Mouse (Mus musculus): ENCODE measurements at regions not wholly inside any gene's neighbourhood (a gene's known extent, or its start where the extent isn't known, plus 50 kb on each side); places are given as distances from the start of the nearest gene placed in this dataset.

GRCm38 (mm10) chr12:86823488-86823854 lies 61.1 kb downstream of the Irf2bpl start:
- H3K4me1 ChIP-seq (ENCODE audit: control insufficient read depth, insufficient read depth, low read length) = peaks cover 20% of the 10 kb centered on the region
- WGBS = 63% methylated on average over 4 of the region's 4 CpGs
- no peak for TF ChIP-seq CTCF (IDR thresholded peaks at IDR 0.05; ENCODE audit: control insufficient read depth, insufficient read depth, low read length)
- TF ChIP-seq POLR2A (IDR thresholded peaks at IDR 0.05; ENCODE audit: borderline replicate concordance, control insufficient read depth, low read depth, low read length) = no peak
- peak overlapping the region; percentile 55 for H3K4me3 ChIP-seq (replicated peaks; ENCODE audit: control insufficient read depth, low read depth, low read length)
- peak overlapping the region; percentile 90 for H3K27ac ChIP-seq (ENCODE audit: control insufficient read depth, insufficient read depth, low read depth, low read length, poor library complexity)

DNA sequence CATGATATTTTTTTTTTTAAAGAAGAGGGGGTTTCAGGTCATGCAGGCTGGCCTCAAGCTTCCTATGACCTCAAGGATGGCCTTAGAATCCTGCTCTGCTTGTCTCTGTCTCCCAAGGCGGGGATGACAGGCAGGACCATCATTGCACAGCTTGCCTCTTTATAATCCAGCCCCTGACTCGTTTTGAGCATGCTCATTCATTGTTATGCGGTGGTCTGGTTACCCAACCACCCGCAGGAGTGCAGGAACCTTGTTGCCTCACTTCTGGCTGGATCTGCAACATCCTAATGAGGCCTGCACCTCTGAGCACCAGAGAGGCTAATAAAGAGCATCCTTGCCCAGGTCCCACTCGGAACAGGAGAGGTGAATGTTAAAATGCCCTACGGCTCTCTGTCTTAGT lies 63.4 kb downstream of the Irf2bpl start:
- peaks cover 22% of the 10 kb centered on the region for H3K4me1 ChIP-seq (ENCODE audit: control insufficient read depth, insufficient read depth, low read length)
- H3K4me3 ChIP-seq (replicated peaks; ENCODE audit: control insufficient read depth, low read depth, low read length) = no peak overlapping the region
- WGBS = 51% methylated on average over 6 of the region's 6 CpGs
- TF ChIP-seq POLR2A (IDR thresholded peaks at IDR 0.05; ENCODE audit: borderline replicate concordance, control insufficient read depth, low read depth, low read length) = no peak
- no peak for TF ChIP-seq CTCF (IDR thresholded peaks at IDR 0.05; ENCODE audit: control insufficient read depth, insufficient read depth, low read length)
- no peak overlapping the region for H3K27ac ChIP-seq (ENCODE audit: control insufficient read depth, insufficient read depth, low read depth, low read length, poor library complexity)

- 92% methylated on average over 6 of the region's 6 CpGs for WGBS
- Histone ChIP-seq H3K27ac (ENCODE audit: control insufficient read depth, insufficient read depth, low read depth, low read length, poor library complexity) (no peak overlapping the region), H3K4me1 (ENCODE audit: control insufficient read depth, insufficient read depth, low read length) (peaks cover 18% of the 10 kb centered on the region), H3K4me3 (replicated peaks; ENCODE audit: control insufficient read depth, low read depth, low read length) (no peak overlapping the region)
- TF ChIP-seq POLR2A (IDR thresholded peaks at IDR 0.05; ENCODE audit: borderline replicate concordance, control insufficient read depth, low read depth, low read length) (no peak), CTCF (IDR thresholded peaks at IDR 0.05; ENCODE audit: control insufficient read depth, insufficient read depth, low read length) (no peak)
Observed at GRCm38 (mm10) chr12:86819568-86819967, 65.0 kb downstream of the Irf2bpl start.

DNA sequence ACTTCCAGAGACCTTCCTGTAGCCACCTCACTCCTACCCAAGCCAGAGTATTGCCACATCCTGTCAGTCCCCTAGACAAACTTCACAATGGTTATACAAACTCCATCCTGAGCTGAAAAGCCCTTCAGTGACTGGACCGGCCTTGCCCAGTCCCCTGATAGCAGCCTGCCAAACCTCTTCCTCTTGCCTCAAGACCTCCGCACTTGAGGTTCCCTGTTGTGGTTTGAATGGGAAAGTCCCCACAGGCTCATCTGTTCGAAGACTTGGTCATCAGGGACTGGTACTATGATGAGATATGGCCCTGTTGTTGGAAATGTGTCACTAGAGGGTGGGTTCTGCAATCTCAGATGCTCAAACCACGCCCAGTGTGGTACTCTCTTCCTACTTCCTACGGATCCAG lies 65.4 kb downstream of the Irf2bpl start:
- Histone ChIP-seq H3K27ac (ENCODE audit: control insufficient read depth, insufficient read depth, low read depth, low read length, poor library complexity) (peak overlapping the region; percentile 20; the same call in 1 of the 2 replicates), H3K4me3 (replicated peaks; ENCODE audit: control insufficient read depth, low read depth, low read length) (no peak overlapping the region), H3K4me1 (ENCODE audit: control insufficient read depth, insufficient read depth, low read length) (peaks cover 17% of the 10 kb centered on the region)
- TF ChIP-seq POLR2A (IDR thresholded peaks at IDR 0.05; ENCODE audit: borderline replicate concordance, control insufficient read depth, low read depth, low read length) = no peak
- TF ChIP-seq CTCF (IDR thresholded peaks at IDR 0.05; ENCODE audit: control insufficient read depth, insufficient read depth, low read length) = no peak
- WGBS = 12% methylated on average over 5 of the region's 5 CpGs

GRCm38 (mm10) chr12:86818201-86818600 lies 66.4 kb downstream of the Irf2bpl start:
- WGBS = 49% methylated on average over 2 of the region's 2 CpGs
- no peak for TF ChIP-seq POLR2A (IDR thresholded peaks at IDR 0.05; ENCODE audit: borderline replicate concordance, control insufficient read depth, low read depth, low read length)
- TF ChIP-seq CTCF (IDR thresholded peaks at IDR 0.05; ENCODE audit: control insufficient read depth, insufficient read depth, low read length) = no peak
- H3K27ac ChIP-seq (ENCODE audit: control insufficient read depth, insufficient read depth, low read depth, low read length, poor library complexity) = no peak overlapping the region
- H3K4me3 ChIP-seq (replicated peaks; ENCODE audit: control insufficient read depth, low read depth, low read length) = no peak overlapping the region
- peaks cover 15% of the 10 kb centered on the region for H3K4me1 ChIP-seq (ENCODE audit: control insufficient read depth, insufficient read depth, low read length)

- TF ChIP-seq CTCF (IDR thresholded peaks at IDR 0.05; ENCODE audit: control insufficient read depth, insufficient read depth, low read length) (no peak), POLR2A (IDR thresholded peaks at IDR 0.05; ENCODE audit: borderline replicate concordance, control insufficient read depth, low read depth, low read length) (no peak)
- Histone ChIP-seq H3K27ac (ENCODE audit: control insufficient read depth, insufficient read depth, low read depth, low read length, poor library complexity) (peak overlapping the region; percentile 22; the same call in 1 of the 2 replicates), H3K4me1 (ENCODE audit: control insufficient read depth, insufficient read depth, low read length) (peaks cover 13% of the 10 kb centered on the region), H3K4me3 (replicated peaks; ENCODE audit: control insufficient read depth, low read depth, low read length) (no peak overlapping the region)
- 65% methylated on average over 11 of the region's 11 CpGs for WGBS
Observed at GRCm38 (mm10) chr12:86816702-86817610, 67.6 kb downstream of the Irf2bpl start.

DNA sequence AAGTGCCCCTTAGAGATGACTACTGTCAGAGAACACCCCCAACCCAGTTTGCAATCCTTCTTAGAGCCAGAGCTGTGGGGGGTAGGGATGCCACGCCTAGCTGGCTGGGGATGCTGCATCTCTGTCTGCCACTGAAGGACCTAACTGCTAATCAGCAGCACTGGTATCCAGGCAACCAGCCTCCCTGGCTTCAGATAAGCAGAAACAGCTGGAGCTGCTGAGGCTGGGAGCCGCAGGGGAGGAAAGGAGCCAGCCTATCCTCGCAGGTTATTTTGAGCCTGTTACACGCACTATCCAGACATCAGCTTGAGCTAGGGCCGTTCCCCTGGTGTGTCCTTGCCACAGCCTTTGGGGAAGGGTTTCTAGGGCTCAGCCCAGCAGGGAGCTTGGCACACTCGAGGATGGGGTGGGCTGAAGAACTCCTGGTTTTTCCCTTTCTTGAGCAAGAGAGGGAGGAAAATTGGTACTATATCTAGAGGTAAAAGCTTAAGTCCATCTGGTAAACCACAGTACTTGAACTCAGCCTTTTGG lies 68.4 kb downstream of the Irf2bpl start:
- Histone ChIP-seq H3K27ac (ENCODE audit: control insufficient read depth, insufficient read depth, low read depth, low read length, poor library complexity) (peak overlapping the region; percentile 22; the same call in 1 of the 2 replicates), H3K4me1 (ENCODE audit: control insufficient read depth, insufficient read depth, low read length) (peaks cover 13% of the 10 kb centered on the region), H3K4me3 (replicated peaks; ENCODE audit: control insufficient read depth, low read depth, low read length) (no peak overlapping the region)
- WGBS = 62% methylated on average over 6 of the region's 6 CpGs
- TF ChIP-seq POLR2A (IDR thresholded peaks at IDR 0.05; ENCODE audit: borderline replicate concordance, control insufficient read depth, low read depth, low read length) = no peak
- TF ChIP-seq CTCF (IDR thresholded peaks at IDR 0.05; ENCODE audit: control insufficient read depth, insufficient read depth, low read length) = no peak

DNA sequence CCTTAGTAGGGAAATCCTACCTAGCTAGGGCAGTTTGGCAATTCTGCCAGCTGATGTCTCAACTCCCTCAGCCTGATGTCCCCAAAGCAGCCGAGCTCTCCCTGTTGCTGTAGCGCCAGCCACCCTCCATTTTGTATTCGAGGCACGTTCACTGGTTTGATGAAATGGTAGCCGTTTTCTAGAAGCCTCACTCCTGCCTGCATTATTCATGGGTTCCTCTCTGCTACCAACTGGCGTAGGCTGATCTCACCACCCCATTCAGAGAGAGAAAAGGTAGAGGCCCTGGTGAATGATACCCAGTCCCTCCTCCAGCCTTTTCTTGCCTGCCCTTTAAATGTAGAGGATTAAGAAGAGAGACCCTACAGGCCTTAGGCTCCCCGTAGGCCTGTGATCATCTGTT lies 69.9 kb downstream of the Irf2bpl start:
- H3K27ac ChIP-seq (ENCODE audit: control insufficient read depth, insufficient read depth, low read depth, low read length, poor library complexity) = no peak overlapping the region
- TF ChIP-seq POLR2A (IDR thresholded peaks at IDR 0.05; ENCODE audit: borderline replicate concordance, control insufficient read depth, low read depth, low read length) (no peak), CTCF (IDR thresholded peaks at IDR 0.05; ENCODE audit: control insufficient read depth, insufficient read depth, low read length) (no peak)
- 62% methylated on average over 7 of the region's 7 CpGs for WGBS
- H3K4me3 ChIP-seq (replicated peaks; ENCODE audit: control insufficient read depth, low read depth, low read length) = no peak overlapping the region
- H3K4me1 ChIP-seq (ENCODE audit: control insufficient read depth, insufficient read depth, low read length) = peaks cover 19% of the 10 kb centered on the region
